Mouse (Mus musculus): ENCODE results near the gene Slco1a5.
A peak's percentile ranks its signal among the peaks of the same experiment; 100 is the strongest.
"Not testable (repeated sequence)": the region's sequence is repeated elsewhere in the genome, so short reads cannot be mapped to it uniquely, and the experiment has no call there.

Slco1a5 gene

DNA sequence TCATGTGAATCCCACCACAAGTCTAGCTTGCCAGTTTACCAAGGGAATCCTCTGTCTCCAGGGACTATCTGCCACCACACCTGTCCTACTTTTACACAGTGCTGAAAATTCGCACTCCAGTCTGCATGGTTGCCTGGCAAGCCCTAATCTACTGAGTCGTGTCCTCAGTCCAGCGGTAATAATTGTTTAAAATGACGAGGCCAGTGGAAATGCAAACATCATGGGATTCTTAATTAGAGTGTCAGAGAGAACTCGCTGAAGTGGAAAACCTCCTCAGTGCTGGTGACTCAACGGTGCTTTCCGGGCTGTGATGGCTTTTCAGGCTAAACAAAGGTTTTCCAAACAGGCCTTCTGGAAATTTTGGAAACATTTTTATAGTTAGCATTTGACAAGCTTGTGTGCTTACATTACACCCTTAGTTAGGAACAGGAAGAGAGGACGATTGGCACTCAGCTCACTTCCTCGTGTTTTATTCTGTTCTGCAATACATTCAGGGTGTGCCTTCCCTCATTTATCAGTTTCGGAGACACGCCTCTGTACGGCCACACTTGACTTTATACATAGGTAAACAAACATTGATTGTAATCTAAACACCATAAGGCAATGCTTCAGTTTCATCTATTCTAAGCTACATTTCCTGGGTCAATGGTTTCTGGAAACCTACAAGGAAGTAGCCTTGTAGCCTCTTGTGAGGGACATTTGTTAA, 33.2 kb downstream of the Slco1a5 start:
- no peak for DNase-seq (ENCODE audit: extremely low spot score)

DNA sequence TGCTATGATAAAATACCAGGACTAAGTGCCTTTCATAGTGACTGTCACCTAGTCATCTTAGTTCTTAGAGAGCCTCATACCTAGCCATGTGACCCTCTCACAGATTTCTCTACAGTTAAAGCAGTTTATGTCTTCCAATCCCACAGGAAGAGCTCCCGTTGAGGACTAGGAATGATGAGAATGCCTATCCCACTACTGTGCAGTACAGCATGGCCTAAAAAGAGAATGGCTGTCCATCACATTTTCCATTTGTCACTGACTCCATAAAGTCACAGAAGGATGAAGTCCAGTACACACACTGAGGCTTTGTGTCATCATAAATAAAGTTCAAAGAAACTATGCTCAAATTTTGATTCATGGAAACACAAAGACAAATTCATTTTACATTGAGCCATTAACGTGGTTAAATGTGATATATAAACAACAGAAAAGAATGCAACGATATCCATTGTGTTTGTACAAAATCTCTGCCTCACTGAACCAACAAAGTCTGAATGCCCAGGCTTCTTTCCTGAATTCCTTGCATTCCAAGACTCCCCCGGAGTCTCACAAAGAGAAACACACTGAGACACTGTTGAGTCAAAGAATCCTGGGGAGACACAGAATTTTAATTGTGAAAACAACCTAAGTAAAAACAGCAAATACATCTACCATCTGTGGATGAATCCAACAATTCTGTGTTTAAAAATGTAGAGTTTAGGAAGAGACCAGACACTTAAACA, 46.9 kb downstream of the Slco1a5 start:
- peak; percentile 34 for DNase-seq (ENCODE audit: extremely low spot score)

- not testable (repeated sequence) for DNase-seq (ENCODE audit: extremely low spot score)
Measured at GRCm38 (mm10) chr6:142250738-142251307, 72.0 kb downstream of the Slco1a5 start.

DNA sequence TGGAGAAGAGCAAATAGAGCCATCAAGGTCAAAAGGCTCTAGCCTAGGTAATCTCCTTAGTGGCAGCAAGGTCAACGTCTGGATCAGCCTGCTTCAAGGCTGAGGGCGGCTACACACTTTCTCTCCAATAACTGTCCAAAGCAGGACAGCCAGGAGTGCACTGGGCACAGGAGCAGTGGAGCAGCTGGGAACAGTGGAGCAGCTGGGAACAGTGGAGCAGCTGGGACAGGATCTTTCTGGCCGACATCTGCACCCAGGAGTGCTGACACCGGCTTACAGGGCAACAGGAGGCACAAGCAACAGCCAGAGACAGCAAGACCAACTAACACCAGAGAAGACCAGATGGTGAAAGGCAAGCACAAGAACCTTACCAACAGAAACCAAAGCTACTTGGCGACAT, 77.7 kb downstream of the Slco1a5 start:
- DNase-seq (ENCODE audit: extremely low spot score), result no peak

DNA sequence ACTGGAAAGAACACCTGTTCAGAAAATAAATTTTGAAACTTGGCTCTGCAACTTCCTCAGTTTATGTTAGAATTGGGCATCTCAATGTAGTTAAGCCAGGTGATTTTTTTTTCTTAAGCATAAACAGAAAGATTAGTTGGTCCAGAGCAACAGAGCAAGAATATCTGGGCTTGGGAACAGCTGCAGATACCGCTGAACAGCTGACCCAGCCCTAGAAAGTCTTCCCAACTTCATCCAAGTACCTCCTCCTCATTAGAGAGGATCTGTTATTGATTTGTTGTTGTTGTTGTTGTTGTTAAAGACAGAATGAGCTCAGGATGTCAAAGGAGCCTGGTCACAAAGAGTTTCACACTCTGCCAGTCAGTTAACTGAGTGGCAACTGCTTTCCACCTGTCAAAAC, 83.3 kb downstream of the Slco1a5 start:
- no peak for DNase-seq (ENCODE audit: extremely low spot score)

- DNase-seq (ENCODE audit: extremely low spot score), result no peak
Measured at GRCm38 (mm10) chr6:142220138-142220537, 102.6 kb downstream of the Slco1a5 start.

- DNase-seq (ENCODE audit: extremely low spot score), result no peak
Measured at GRCm38 (mm10) chr6:142211821-142212220, 111.0 kb downstream of the Slco1a5 start.

- DNase-seq (ENCODE audit: extremely low spot score), result no peak
Measured at GRCm38 (mm10) chr6:142209749-142210148, 113.0 kb downstream of the Slco1a5 start.

- no peak for DNase-seq (ENCODE audit: extremely low spot score)
Measured at GRCm38 (mm10) chr6:142208421-142208820, 114.4 kb downstream of the Slco1a5 start, which contains the start of gene Slco1a6. Gene Slco1a6 (minus strand): TSS chr6:142208521.

DNA sequence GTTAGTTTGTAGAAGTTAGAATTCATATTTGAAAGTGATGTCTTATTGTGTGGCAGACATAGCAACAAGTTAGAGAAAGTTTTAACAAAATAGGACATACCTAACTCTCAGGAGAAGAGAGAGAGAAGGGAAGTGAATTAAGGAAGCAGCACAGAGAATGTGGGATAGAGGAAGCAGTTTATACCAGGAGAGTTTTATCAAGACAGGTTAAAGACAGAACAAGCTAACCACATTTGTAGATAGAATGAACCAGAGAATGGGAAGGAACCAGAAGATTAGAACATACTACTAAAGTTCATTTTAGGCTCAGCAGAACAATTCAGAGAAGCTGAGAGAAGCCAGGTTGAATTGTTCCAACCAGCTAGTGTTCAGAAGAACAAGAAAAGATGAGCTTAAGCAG, 122.3 kb downstream of the Slco1a5 start:
- DNase-seq (ENCODE audit: extremely low spot score), result no peak

DNA sequence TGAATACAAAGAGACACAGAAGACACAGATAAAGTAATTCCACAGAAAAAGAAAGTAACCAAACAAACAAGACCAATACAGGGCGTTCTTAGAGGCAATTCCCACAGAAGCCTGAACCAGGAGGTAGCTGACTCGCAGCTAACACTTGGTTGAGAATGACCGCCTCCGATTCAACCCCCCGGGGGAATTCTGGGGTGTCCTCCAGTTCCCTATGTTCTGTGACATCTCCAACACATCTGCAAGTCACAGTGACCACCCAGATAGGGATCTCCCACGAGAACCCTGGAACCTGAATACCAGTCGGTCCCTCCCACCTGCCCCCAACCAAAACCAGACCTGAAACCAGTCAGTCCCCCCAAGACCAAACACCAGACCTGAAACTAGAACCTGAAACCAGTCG, 128.5 kb downstream of the Slco1a5 start:
- no peak for DNase-seq (ENCODE audit: extremely low spot score)

GRCm38 (mm10) chr6:142191962-142192361, 130.8 kb downstream of the Slco1a5 start:
- no peak for DNase-seq (ENCODE audit: extremely low spot score)

GRCm38 (mm10) chr6:142187426-142187825, 135.4 kb downstream of the Slco1a5 start:
- DNase-seq (ENCODE audit: extremely low spot score), result no peak

DNA sequence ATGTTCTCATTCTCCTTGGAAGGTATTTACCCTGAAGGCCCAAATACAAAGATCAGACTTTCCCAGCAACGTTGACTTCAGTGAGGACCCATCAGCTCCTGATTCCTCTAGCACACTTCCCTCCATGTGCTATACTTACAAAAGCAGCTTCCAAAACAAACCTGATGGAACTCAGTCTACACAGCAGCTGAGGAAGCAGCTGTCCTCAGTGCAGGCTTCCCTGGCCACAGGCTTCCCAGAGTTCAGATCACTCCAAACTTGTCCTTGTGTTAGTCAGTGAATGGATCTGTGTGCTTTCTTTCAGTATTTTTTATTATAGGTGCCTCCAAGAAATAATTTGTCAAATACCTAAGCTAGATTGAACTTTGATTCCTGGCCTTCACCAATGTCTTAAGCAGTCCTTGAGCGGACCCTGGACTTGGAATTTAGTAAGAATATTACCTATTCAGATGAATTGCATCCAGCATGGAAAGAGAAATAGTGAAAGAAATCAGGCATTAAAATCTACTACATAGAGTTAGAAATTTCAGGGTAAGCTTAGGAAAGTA, 136.8 kb downstream of the Slco1a5 start:
- no peak for DNase-seq (ENCODE audit: extremely low spot score)
